Mouse (Mus musculus) layer of hippocampus, adult 6 months (tissue): Measurements from ENCODE around the gene Rhobtb1. TPM values are rescaled to one million over a fixed set of nuclear protein-coding genes. Genes with fewer than 3 reads are reported as not detected.

Source experiments
- long read RNA-seq, 2 experiments: library from polyadenylated mRNA; unstranded; transcript quantifications; one replicate each; pipeline ENCODE4 v2.0.0; 2019 to 2020
- polyA plus RNA-seq: library from polyadenylated mRNA; unstranded; fragments of <200 nt; fragmentation: Nextera tagmentation; gene quantifications from 2 replicates; pipeline ENCODE4 v1.2.3, GENCODE M21; 2021

Gene Rhobtb1
- polyA plus RNA-seq, result 0.65 and 0.75 TPM in 2 replicates
- long read RNA-seq, experiment 1, partial matches to known transcripts, result 2 of 2 reads
- long read RNA-seq, experiment 1, other reads (novel, unspliced or antisense), result 0 of 2 reads
- long read RNA-seq, experiment 2, full-length matches to known transcripts, result 6 of 9 reads
- long read RNA-seq, experiment 2, partial matches to known transcripts, result 1 of 9 reads
- long read RNA-seq, experiment 2, other reads (novel, unspliced or antisense), result 2 of 9 reads

GRCm38 (mm10) chr10:69151045-69151444, at the start of gene Rhobtb1:
TSS of gene Rhobtb1 (plus strand) at chr10:69151434.

GRCm38 (mm10) chr10:69212542-69213440, 61.6 kb downstream of the Rhobtb1 start, which contains the start of gene A930033H14Rik:
TSS of gene A930033H14Rik (minus strand) at chr10:69213098.

Other genes starting within 250 kb of the Rhobtb1 start
- gene A930033H14Rik, start 61.7 kb downstream of the Rhobtb1 start, polyA plus RNA-seq, result 0.30 and 0.38 TPM in 2 replicates
- gene Cdk1, start 201.5 kb downstream of the Rhobtb1 start, polyA plus RNA-seq, result 0.59 and 1.8 TPM in 2 replicates
- gene Ank3, start 247.3 kb downstream of the Rhobtb1 start, polyA plus RNA-seq, result 52.2 and 55.3 TPM in 2 replicates